Mouse (Mus musculus) limb, embryonic 12.5 days (tissue): ENCODE data around the gene Fbxw4. TPM values are rescaled to one million over a fixed set of nuclear protein-coding genes. Genes with fewer than 3 reads are reported as not detected.

Experiments used
- ATAC-seq: fragments of 200-750 bp; cut with Nextera tagmentation; 2 replicates; pipeline ENCODE4 v1.8.0; 2017; ENCODE audit warnings: low read depth, moderate TSS enrichment; ENCODE audit not compliant: insufficient number of reproducible peaks, insufficient read depth, low FRiP score, low TSS enrichment
- H3K27ac ChIP-seq: fragments of 300-500 bp; sonication (generic); 2 replicates; pipeline ENCODE4 v1.5.1; 2016; ENCODE audit warnings: mild to moderate bottlenecking, moderate library complexity
- H3K27me3 ChIP-seq: fragments of 300-500 bp; sonication (generic); 2 replicates; pipeline ENCODE4 v1.6.1; 2016; ENCODE audit warnings: mild to moderate bottlenecking, moderate library complexity
- H3K36me3 ChIP-seq: fragments of 300-500 bp; sonication (generic); 2 replicates; pipeline ENCODE4 v1.6.1; 2016; ENCODE audit warnings: mild to moderate bottlenecking, moderate library complexity
- H3K4me1 ChIP-seq: fragments of 300-500 bp; sonication (generic); replicated peaks from 2 replicates; pipeline ENCODE4 v1.6.1; 2016
- H3K4me2 ChIP-seq: fragments of 300-500 bp; sonication (generic); 2 replicates; pipeline ENCODE4 v1.6.1; 2016; ENCODE audit warnings: mild to moderate bottlenecking, moderate library complexity
- H3K4me3 ChIP-seq: fragments of 300-500 bp; sonication (generic); replicated peaks from 2 replicates; pipeline ENCODE4 v1.5.1; 2016; ENCODE audit warnings: mild to moderate bottlenecking
- H3K9ac ChIP-seq: fragments of 300-500 bp; sonication (generic); replicated peaks from 2 replicates; pipeline ENCODE4 v1.6.1; 2016; ENCODE audit warnings: mild to moderate bottlenecking, moderate library complexity
- H3K9me3 ChIP-seq: fragments of 300-500 bp; sonication (generic); 2 replicates; pipeline ENCODE4 v1.6.1; 2016; ENCODE audit warnings: mild to moderate bottlenecking, moderate library complexity
- WGBS: fragments of 180-500 bp; shearing (Covaris S2); methylation state at CpG from one replicate; pipeline ENCODE4 v1.1.7; 2016; 5-methylcytosine and 5-hydroxymethylcytosine counted together
- polyA plus RNA-seq: library from polyadenylated mRNA; unstranded; fragments of >200 nt; fragmentation: Nextera tagmentation; extraction: Ambion mirVana; gene quantifications from 2 replicates; pipeline ENCODE4 v1.2.1, GENCODE M21; 2016

The Fbxw4 gene
- polyA plus RNA-seq, 1 experiment from 2014 or later = 6.8 TPM

- H3K36me3 ChIP-seq = peaks cover 52% of the 10 kb centered on the region
- WGBS = 67% methylated on average over 14 of the region's 14 CpGs
- H3K4me1 ChIP-seq = peaks cover 54% of the 10 kb centered on the region
- H3K27ac ChIP-seq = no peak overlapping the region
- H3K4me3 ChIP-seq = no peak overlapping the region
- no peaks in the 10 kb centered on the region for H3K27me3 ChIP-seq
- no peak overlapping the region for H3K4me2 ChIP-seq
- ATAC-seq = no peak
- H3K9me3 ChIP-seq = no peaks in the 10 kb centered on the region
- no peak overlapping the region for H3K9ac ChIP-seq
Measured at GRCm38 (mm10) chr19:45577141-45577750, 82.9 kb downstream of the Fbxw4 start.

GRCm38 (mm10) chr19:45575632-45576001 lies 84.5 kb downstream of the Fbxw4 start:
- Histone ChIP-seq H3K27ac (peak overlapping the region; percentile 37; the same call in 1 of the 2 replicates), H3K4me3 (no peak overlapping the region), H3K4me1 (peaks cover 46% of the 10 kb centered on the region), H3K4me2 (no peak overlapping the region), H3K9me3 (no peaks in the 10 kb centered on the region), H3K9ac (0 out of 2 replicates have a peak overlapping the region, but pooled peaks have one; percentile 9), H3K27me3 (no peaks in the 10 kb centered on the region), H3K36me3 (peaks cover 50% of the 10 kb centered on the region)
- ATAC-seq = no peak
- WGBS = 10% methylated on average over 8 of the region's 8 CpGs

GRCm38 (mm10) chr19:45574941-45575631 lies 85.0 kb downstream of the Fbxw4 start:
- 44% methylated on average over 19 of the region's 19 CpGs for WGBS

GRCm38 (mm10) chr19:45574339-45574898 lies 85.7 kb downstream of the Fbxw4 start:
- Histone ChIP-seq H3K27me3 (no peaks in the 10 kb centered on the region), H3K27ac (peak overlapping the region; percentile 37; the same call in 1 of the 2 replicates), H3K4me3 (no peak overlapping the region), H3K4me1 (peaks cover 46% of the 10 kb centered on the region), H3K9me3 (no peaks in the 10 kb centered on the region), H3K36me3 (peaks cover 42% of the 10 kb centered on the region), H3K4me2 (no peak overlapping the region), H3K9ac (no peak overlapping the region)
- 63% methylated on average over 7 of the region's 7 CpGs for WGBS
- ATAC-seq = no peak; the same call in 1 of the 2 replicates

More at GRCm38 (mm10) chr19:45574941-45575631, 85.0 kb downstream of the Fbxw4 start:
- Histone ChIP-seq H3K4me1 (peaks cover 46% of the 10 kb centered on the region), H3K27me3 (no peaks in the 10 kb centered on the region), H3K9me3 (no peaks in the 10 kb centered on the region), H3K36me3 (peaks cover 46% of the 10 kb centered on the region), H3K4me2 (0 out of 2 replicates have a peak overlapping the region, but pooled peaks have one; percentile 3), H3K9ac (0 out of 2 replicates have a peak overlapping the region, but pooled peaks have one; percentile 9), H3K27ac (peak overlapping the region; percentile 37; the same call in 1 of the 2 replicates), H3K4me3 (no peak overlapping the region)
- ATAC-seq = no peak

- 15% methylated on average over 6 of the region's 6 CpGs for WGBS
- ATAC-seq = peak; percentile 32; the same call in 1 of the 2 replicates
Measured at GRCm38 (mm10) chr19:45573861-45574267, 86.2 kb downstream of the Fbxw4 start.

GRCm38 (mm10) chr19:45573033-45573432 lies 87.1 kb downstream of the Fbxw4 start:
- Histone ChIP-seq H3K27me3 (0 out of 2 replicates have a peak, but pooled peaks cover 5% of the 10 kb centered on the region), H3K9me3 (no peaks in the 10 kb centered on the region)
- WGBS = 85% methylated on average over 6 of the region's 6 CpGs

More at GRCm38 (mm10) chr19:45573861-45574267, 86.2 kb downstream of the Fbxw4 start:
- Histone ChIP-seq H3K36me3 (peaks cover 36% of the 10 kb centered on the region), H3K27ac (peak overlapping the region; percentile 13; the same call in 1 of the 2 replicates), H3K4me3 (no peak overlapping the region), H3K9me3 (no peaks in the 10 kb centered on the region), H3K9ac (no peak overlapping the region), H3K27me3 (0 out of 2 replicates have a peak, but pooled peaks cover 4% of the 10 kb centered on the region), H3K4me1 (peaks cover 49% of the 10 kb centered on the region), H3K4me2 (no peak overlapping the region; the same call in 1 of the 2 replicates)

GRCm38 (mm10) chr19:45567367-45567766 lies 92.7 kb downstream of the Fbxw4 start:
- H3K4me3 ChIP-seq = no peak overlapping the region
- 25% methylated on average over 14 of the region's 14 CpGs for WGBS
- no peak overlapping the region for H3K4me2 ChIP-seq
- ATAC-seq = no peak
- H3K27me3 ChIP-seq = peaks cover 5% of the 10 kb centered on the region; the same call in 1 of the 2 replicates
- H3K27ac ChIP-seq = peak overlapping the region; percentile 57
- no peak overlapping the region for H3K9ac ChIP-seq
- H3K9me3 ChIP-seq = no peaks in the 10 kb centered on the region
- peaks cover 64% of the 10 kb centered on the region for H3K4me1 ChIP-seq
- peaks cover 6% of the 10 kb centered on the region; the same call in 1 of the 2 replicates for H3K36me3 ChIP-seq

More at GRCm38 (mm10) chr19:45573033-45573432, 87.1 kb downstream of the Fbxw4 start:
- Histone ChIP-seq H3K9ac (no peak overlapping the region), H3K4me3 (no peak overlapping the region), H3K27ac (no peak overlapping the region), H3K4me2 (no peak overlapping the region), H3K4me1 (peaks cover 58% of the 10 kb centered on the region), H3K36me3 (peaks cover 28% of the 10 kb centered on the region)
- ATAC-seq = no peak

GRCm38 (mm10) chr19:45565925-45566715 lies 94.0 kb downstream of the Fbxw4 start:
- whole genome bisulfite sequencing = 34% methylated on average over 15 of the region's 15 CpGs
- Histone ChIP-seq H3K9ac (0 out of 2 replicates have a peak overlapping the region, but pooled peaks have one; percentile 18), H3K9me3 (no peaks in the 10 kb centered on the region), H3K27me3 (peaks cover 5% of the 10 kb centered on the region; the same call in 1 of the 2 replicates), H3K36me3 (no peaks in the 10 kb centered on the region), H3K4me2 (peak overlapping the region; percentile 13; the same call in 1 of the 2 replicates), H3K4me1 (peaks cover 67% of the 10 kb centered on the region), H3K27ac (peak overlapping the region; percentile 83), H3K4me3 (no peak overlapping the region)
- peak; percentile 52; the same call in 1 of the 2 replicates for ATAC-seq

GRCm38 (mm10) chr19:45560153-45560890 lies 99.8 kb downstream of the Fbxw4 start, which contains the start of the genes Poll and Gm17018:
Poll (minus strand) TSS chr19:45560531.
Gm17018 (plus strand) TSS chr19:45560615.
- H3K36me3 ChIP-seq = peaks cover 21% of the 10 kb centered on the region
- peak; percentile 71 for ATAC-seq
- whole genome bisulfite sequencing = under 1% methylated on average over 35 of the region's 35 CpGs
- H3K4me1 ChIP-seq = peaks cover 26% of the 10 kb centered on the region
- H3K9ac ChIP-seq = peak within 1 kb of the TSS; percentile 75
- H3K27ac ChIP-seq = peak within 1 kb of the TSS; percentile 83
- peak within 1 kb of the TSS; percentile 92 for H3K4me2 ChIP-seq
- peak within 1 kb of the TSS; percentile 75 for H3K4me3 ChIP-seq
- H3K9me3 ChIP-seq = no peaks in the 10 kb centered on the region
- H3K27me3 ChIP-seq = no peaks in the 10 kb centered on the region; the same call in 1 of the 2 replicates

- Histone ChIP-seq H3K36me3 (peaks cover 56% of the 10 kb centered on the region), H3K4me2 (no peak overlapping the region), H3K27ac (no peak overlapping the region), H3K27me3 (0 out of 2 replicates have a peak, but pooled peaks cover 10% of the 10 kb centered on the region), H3K9ac (no peak overlapping the region), H3K4me1 (peaks cover 15% of the 10 kb centered on the region), H3K9me3 (no peaks in the 10 kb centered on the region), H3K4me3 (no peak overlapping the region)
- 95% methylated on average over 11 of the region's 11 CpGs for WGBS
- no peak for ATAC-seq
Measured at GRCm38 (mm10) chr19:45554136-45554535, 106.0 kb downstream of the Fbxw4 start.
